Mouse (Mus musculus): Measurements from ENCODE around the gene Tap1. TPM values are rescaled to one million over a fixed set of nuclear protein-coding genes. Genes with fewer than 3 reads are reported as not detected.

Tap1 gene
- polyA plus RNA-seq, 1 experiment = 1.8 TPM

DNA sequence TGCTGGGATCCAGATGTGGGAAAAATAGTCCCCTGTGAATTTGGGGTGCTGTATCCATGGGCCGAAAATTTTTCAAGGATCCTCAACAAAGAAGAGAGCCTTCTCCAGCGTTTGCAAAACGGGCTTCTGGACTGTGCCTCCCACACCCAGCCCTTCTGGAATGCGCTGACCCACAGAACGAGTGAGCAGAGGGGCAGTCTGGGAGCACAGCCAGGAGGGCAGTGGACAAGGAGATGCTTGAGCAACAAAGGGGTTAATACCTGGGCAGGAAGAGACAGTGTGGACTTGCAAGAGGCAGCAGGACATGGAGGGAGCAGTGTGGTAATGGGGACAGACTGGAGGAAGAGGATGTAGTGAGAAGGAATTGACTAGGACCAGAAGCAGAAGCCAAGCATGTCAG lies 31.8 kb upstream of the Tap1 start:
- no peak for DNase-seq (ENCODE audit: low read depth)
- TF ChIP-seq POLR2A (IDR thresholded peaks at IDR 0.05; ENCODE audit: borderline replicate concordance, extremely low read depth, insufficient read depth, insufficient read length, poor library complexity, severe bottlenecking) (no peak), CTCF (IDR thresholded peaks at IDR 0.05; ENCODE audit: borderline replicate concordance, extremely low read depth, insufficient read depth, insufficient read length) (no peak)

DNA sequence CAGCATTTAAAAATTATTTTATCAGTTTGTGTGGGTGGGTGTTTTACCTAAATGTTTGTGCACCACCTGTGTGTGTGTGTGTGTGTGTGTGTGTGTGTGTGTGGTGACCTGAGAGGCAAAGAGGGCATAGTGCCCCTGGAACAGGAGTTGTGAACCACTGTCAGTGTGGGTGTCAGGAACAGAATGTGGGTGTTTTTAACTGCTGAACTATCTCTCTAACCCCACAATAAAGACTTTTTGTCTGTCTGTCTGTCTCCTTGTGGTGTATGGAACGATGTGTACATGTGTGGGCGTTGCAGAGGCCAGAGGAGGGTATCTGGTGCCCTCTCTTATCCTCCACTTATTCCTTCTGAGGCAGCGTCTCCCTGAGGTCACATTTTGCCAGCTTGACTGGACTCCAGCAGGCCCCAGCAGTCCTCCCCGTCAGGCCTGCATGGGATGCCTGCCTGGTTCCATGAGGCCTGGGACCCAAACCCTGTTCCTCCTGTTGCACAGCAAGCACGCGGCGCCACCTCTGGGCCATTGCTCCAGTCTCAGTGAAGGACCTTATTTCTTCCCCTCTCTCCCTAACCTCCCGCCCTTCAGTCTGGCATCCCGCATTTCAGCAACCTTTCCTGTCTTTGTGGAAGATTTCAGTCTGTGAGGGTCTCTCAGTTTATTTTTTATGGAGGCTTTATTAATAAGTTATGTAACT lies 23.0 kb upstream of the Tap1 start:
- TF ChIP-seq POLR2A (IDR thresholded peaks at IDR 0.05; ENCODE audit: borderline replicate concordance, extremely low read depth, insufficient read depth, insufficient read length, poor library complexity, severe bottlenecking) (no peak), CTCF (IDR thresholded peaks at IDR 0.05; ENCODE audit: borderline replicate concordance, extremely low read depth, insufficient read depth, insufficient read length) (0 out of 2 replicates have a peak, but pooled peaks have one; percentile 11)
- DNase-seq (ENCODE audit: low read depth) = no peak

DNA sequence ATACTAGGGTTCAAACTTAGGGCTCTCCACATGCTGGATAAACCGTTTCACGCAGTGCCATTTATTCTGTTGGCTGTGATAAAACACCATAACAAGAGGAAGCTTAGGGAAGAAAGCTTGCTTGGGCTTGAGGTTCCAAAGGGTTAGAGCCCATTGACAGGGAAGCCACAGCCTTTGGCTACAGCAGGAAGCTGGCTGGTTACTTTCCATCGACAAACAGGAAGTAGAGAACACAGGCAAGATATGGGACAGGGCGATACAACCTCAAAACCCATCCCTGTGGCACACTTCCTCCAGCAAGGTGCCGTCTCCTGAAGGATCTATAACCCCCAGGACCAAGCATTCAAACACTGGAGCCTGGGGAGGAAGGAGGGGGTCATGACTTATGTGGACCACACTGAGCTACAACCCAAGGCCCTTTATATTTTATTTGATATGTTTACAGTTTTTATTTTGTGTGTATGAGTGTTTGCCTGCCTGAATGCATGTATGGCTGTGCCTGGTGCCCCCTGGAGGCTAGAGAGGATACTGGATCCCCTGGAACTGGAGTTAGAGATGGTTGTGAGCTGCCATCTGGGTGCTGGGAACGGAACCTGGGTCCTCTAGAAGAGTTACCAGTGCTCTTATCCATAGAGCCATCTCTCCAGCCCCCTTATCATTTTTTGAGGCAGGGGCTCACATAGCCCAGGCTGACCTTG lies 22.2 kb upstream of the Tap1 start:
- TF ChIP-seq CTCF (IDR thresholded peaks at IDR 0.05; ENCODE audit: borderline replicate concordance, extremely low read depth, insufficient read depth, insufficient read length) = peak; percentile 11; the same call in 1 of the 2 replicates
- TF ChIP-seq POLR2A (IDR thresholded peaks at IDR 0.05; ENCODE audit: borderline replicate concordance, extremely low read depth, insufficient read depth, insufficient read length, poor library complexity, severe bottlenecking) = no peak

GRCm38 (mm10) chr17:34169279-34169678 lies 18.1 kb upstream of the Tap1 start:
- DNase-seq (ENCODE audit: low read depth) = peak; percentile 66
- TF ChIP-seq POLR2A (IDR thresholded peaks at IDR 0.05; ENCODE audit: borderline replicate concordance, extremely low read depth, insufficient read depth, insufficient read length, poor library complexity, severe bottlenecking) = no peak
- peak; percentile 67 for TF ChIP-seq CTCF (IDR thresholded peaks at IDR 0.05; ENCODE audit: borderline replicate concordance, extremely low read depth, insufficient read depth, insufficient read length)

More for the DNA sequence above, 22.2 kb upstream of the Tap1 start:
- DNase-seq (ENCODE audit: low read depth) = no peak

DNA sequence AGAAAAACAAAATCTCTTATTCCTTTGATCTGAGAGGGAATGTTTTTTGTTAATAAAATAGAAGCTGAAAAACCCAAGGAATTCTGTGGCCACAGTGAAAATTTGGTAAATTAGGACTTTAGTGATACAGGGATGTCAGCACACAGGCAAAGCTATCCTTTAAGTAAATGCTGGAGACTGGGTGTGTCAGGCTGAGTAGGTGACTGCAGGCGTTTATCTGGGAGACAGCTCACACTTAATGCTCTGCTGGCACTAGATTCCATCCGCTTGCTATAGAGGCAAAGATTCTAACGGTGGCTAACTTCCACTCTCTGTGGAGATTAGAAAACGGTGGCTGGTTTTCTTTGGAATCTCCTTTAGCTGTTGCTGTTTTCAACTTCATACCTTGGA lies 16.9 kb upstream of the Tap1 start:
- DNase-seq (ENCODE audit: low read depth) = no peak
- TF ChIP-seq POLR2A (IDR thresholded peaks at IDR 0.05; ENCODE audit: borderline replicate concordance, extremely low read depth, insufficient read depth, insufficient read length, poor library complexity, severe bottlenecking) (no peak), CTCF (IDR thresholded peaks at IDR 0.05; ENCODE audit: borderline replicate concordance, extremely low read depth, insufficient read depth, insufficient read length) (no peak)

- peak; percentile 81 for DNase-seq (ENCODE audit: low read depth)
- no peak for TF ChIP-seq POLR2A (IDR thresholded peaks at IDR 0.05; ENCODE audit: borderline replicate concordance, extremely low read depth, insufficient read depth, insufficient read length, poor library complexity, severe bottlenecking)
- TF ChIP-seq CTCF (IDR thresholded peaks at IDR 0.05; ENCODE audit: borderline replicate concordance, extremely low read depth, insufficient read depth, insufficient read length) = peak; percentile 88; the same call in 1 of the 2 replicates
These were observed 16.4 kb upstream of the Tap1 start for GRCm38 (mm10) chr17:34170877-34171498.

- peak; percentile 28; the same call in 1 of the 2 replicates for TF ChIP-seq CTCF (IDR thresholded peaks at IDR 0.05; ENCODE audit: borderline replicate concordance, extremely low read depth, insufficient read depth, insufficient read length)
- TF ChIP-seq POLR2A (IDR thresholded peaks at IDR 0.05; ENCODE audit: borderline replicate concordance, extremely low read depth, insufficient read depth, insufficient read length, poor library complexity, severe bottlenecking) = no peak
- no peak for DNase-seq (ENCODE audit: low read depth)
These were observed 14.8 kb upstream of the Tap1 start for GRCm38 (mm10) chr17:34172528-34172927.

GRCm38 (mm10) chr17:34174075-34174474 lies 13.3 kb upstream of the Tap1 start:
- TF ChIP-seq POLR2A (IDR thresholded peaks at IDR 0.05; ENCODE audit: borderline replicate concordance, extremely low read depth, insufficient read depth, insufficient read length, poor library complexity, severe bottlenecking) (no peak), CTCF (IDR thresholded peaks at IDR 0.05; ENCODE audit: borderline replicate concordance, extremely low read depth, insufficient read depth, insufficient read length) (no peak)
- no peak for DNase-seq (ENCODE audit: low read depth)

GRCm38 (mm10) chr17:34177179-34177578 lies 10.2 kb upstream of the Tap1 start:
- TF ChIP-seq POLR2A (IDR thresholded peaks at IDR 0.05; ENCODE audit: borderline replicate concordance, extremely low read depth, insufficient read depth, insufficient read length, poor library complexity, severe bottlenecking) = no peak
- peak; percentile 24; the same call in 1 of the 2 replicates for TF ChIP-seq CTCF (IDR thresholded peaks at IDR 0.05; ENCODE audit: borderline replicate concordance, extremely low read depth, insufficient read depth, insufficient read length)
- DNase-seq (ENCODE audit: low read depth) = no peak

GRCm38 (mm10) chr17:34179019-34179418 lies 8.3 kb upstream of the Tap1 start:
- TF ChIP-seq POLR2A (IDR thresholded peaks at IDR 0.05; ENCODE audit: borderline replicate concordance, extremely low read depth, insufficient read depth, insufficient read length, poor library complexity, severe bottlenecking) (no peak), CTCF (IDR thresholded peaks at IDR 0.05; ENCODE audit: borderline replicate concordance, extremely low read depth, insufficient read depth, insufficient read length) (no peak)
- DNase-seq (ENCODE audit: low read depth) = no peak

Measured in brain, embryonic 14.5 days (tissue).